Mouse (Mus musculus): Measurements from ENCODE around the gene Coro2b. TPM values are rescaled to one million over a fixed set of nuclear protein-coding genes. Genes with fewer than 3 reads are reported as not detected.

Gene Coro2b
- polyA plus RNA-seq, 1 experiment from 2014 or later: 3.7 TPM

GRCm38 (mm10) chr9:62515138-62515537, 21.7 kb downstream of the Coro2b start:
- peaks cover 3% of the 10 kb centered on the region; the same call in 1 of the 2 replicates for H3K4me1 ChIP-seq (ENCODE audit: control insufficient read depth, insufficient read depth, low read length)
- ATAC-seq (replicated peaks; ENCODE audit: insufficient number of reproducible peaks, low FRiP score, low TSS enrichment): no peak
- no peak overlapping the region for H3K4me3 ChIP-seq (ENCODE audit: low read depth, low read length)
- no peaks in the 10 kb centered on the region for H3K9me3 ChIP-seq (replicated peaks; ENCODE audit: control insufficient read depth, low read length)
- H3K36me3 ChIP-seq (ENCODE audit: control insufficient read depth, insufficient read depth, low read length): no peaks in the 10 kb centered on the region
- 85% methylated on average over 7 of the region's 7 CpGs for WGBS (ENCODE audit: insufficient replicate concordance)
- no peaks in the 10 kb centered on the region; the same call in 1 of the 2 replicates for H3K27me3 ChIP-seq (ENCODE audit: control insufficient read depth, insufficient read depth, low read length)
- H3K27ac ChIP-seq (ENCODE audit: low read depth, low read length): no peak overlapping the region
- H3K4me2 ChIP-seq: no peak overlapping the region
- no peak overlapping the region for H3K9ac ChIP-seq (ENCODE audit: low read depth, low read length)

DNA sequence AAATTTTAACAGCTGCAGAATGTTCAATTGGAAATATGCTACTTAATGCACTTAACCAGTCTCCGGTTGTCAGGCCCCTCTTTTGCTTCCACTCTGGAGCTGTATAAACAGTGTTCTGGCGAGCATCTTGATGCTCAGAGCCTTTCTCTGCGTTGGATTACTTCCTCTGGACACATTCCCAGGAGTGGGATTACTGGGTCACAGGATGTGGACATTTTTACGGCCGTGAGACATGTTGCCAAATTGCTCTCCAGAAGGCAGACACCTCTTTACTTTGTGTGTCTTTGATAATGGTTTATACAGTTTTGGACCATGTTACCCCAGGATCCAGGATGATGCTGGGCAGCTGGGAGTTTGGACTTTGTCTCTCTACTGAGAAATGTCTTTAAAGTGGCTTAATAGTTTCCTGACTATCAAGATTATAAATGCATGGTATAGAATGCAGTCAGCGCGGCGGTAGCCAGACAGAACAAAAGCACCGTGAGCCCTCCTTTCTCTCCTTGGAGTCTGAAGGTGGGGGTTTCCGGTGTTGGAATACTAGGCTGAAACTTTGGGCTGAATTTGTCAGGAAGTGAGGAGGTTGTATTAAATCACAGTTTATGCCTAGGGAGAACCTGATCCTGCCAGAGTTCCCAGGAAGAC, 23.2 kb downstream of the Coro2b start:
- Histone ChIP-seq H3K4me2 (no peak overlapping the region), H3K36me3 (ENCODE audit: control insufficient read depth, insufficient read depth, low read length) (no peaks in the 10 kb centered on the region), H3K4me3 (ENCODE audit: low read depth, low read length) (no peak overlapping the region), H3K27ac (ENCODE audit: low read depth, low read length) (no peak overlapping the region), H3K27me3 (ENCODE audit: control insufficient read depth, insufficient read depth, low read length) (no peaks in the 10 kb centered on the region; the same call in 1 of the 2 replicates), H3K9me3 (replicated peaks; ENCODE audit: control insufficient read depth, low read length) (no peaks in the 10 kb centered on the region), H3K4me1 (ENCODE audit: control insufficient read depth, insufficient read depth, low read length) (peaks cover 3% of the 10 kb centered on the region; the same call in 1 of the 2 replicates), H3K9ac (ENCODE audit: low read depth, low read length) (no peak overlapping the region)
- 64% methylated on average over 10 of the region's 10 CpGs for WGBS (ENCODE audit: insufficient replicate concordance)
- ATAC-seq (replicated peaks; ENCODE audit: insufficient number of reproducible peaks, low FRiP score, low TSS enrichment): no peak

- Histone ChIP-seq H3K36me3 (ENCODE audit: control insufficient read depth, insufficient read depth, low read length) (no peaks in the 10 kb centered on the region), H3K4me3 (ENCODE audit: low read depth, low read length) (no peak overlapping the region), H3K9ac (ENCODE audit: low read depth, low read length) (no peak overlapping the region), H3K27me3 (ENCODE audit: control insufficient read depth, insufficient read depth, low read length) (no peaks in the 10 kb centered on the region), H3K4me2 (no peak overlapping the region), H3K9me3 (replicated peaks; ENCODE audit: control insufficient read depth, low read length) (no peaks in the 10 kb centered on the region), H3K4me1 (ENCODE audit: control insufficient read depth, insufficient read depth, low read length) (peaks cover 11% of the 10 kb centered on the region), H3K27ac (ENCODE audit: low read depth, low read length) (no peak overlapping the region)
- ATAC-seq (replicated peaks; ENCODE audit: insufficient number of reproducible peaks, low FRiP score, low TSS enrichment): no peak
- 59% methylated on average over 4 of the region's 4 CpGs for WGBS (ENCODE audit: insufficient replicate concordance)
These were observed 26.3 kb downstream of the Coro2b start for GRCm38 (mm10) chr9:62510530-62510936.

DNA sequence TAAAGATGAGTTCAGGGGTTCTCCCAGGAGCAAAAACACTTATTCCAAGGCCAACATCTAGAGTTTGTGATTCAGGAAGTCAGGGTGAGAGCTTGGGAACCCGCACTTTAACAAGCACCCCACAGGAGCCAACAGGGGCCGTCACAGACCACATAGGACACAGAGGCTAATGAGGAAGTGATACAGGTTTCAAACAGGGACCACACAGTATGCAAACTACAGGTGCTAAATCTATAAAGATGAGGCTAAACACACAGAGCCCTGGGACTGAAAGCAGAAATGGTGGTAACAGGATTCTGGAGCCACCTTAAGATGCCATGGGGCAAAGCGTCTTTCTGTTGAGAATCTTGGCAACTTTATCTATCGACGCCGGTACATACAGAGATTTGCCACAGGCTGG, 27.2 kb downstream of the Coro2b start:
- no peak for ATAC-seq (replicated peaks; ENCODE audit: insufficient number of reproducible peaks, low FRiP score, low TSS enrichment)
- 85% methylated on average over 6 of the region's 6 CpGs for WGBS (ENCODE audit: insufficient replicate concordance)
- H3K4me1 ChIP-seq (ENCODE audit: control insufficient read depth, insufficient read depth, low read length): peaks cover 11% of the 10 kb centered on the region

DNA sequence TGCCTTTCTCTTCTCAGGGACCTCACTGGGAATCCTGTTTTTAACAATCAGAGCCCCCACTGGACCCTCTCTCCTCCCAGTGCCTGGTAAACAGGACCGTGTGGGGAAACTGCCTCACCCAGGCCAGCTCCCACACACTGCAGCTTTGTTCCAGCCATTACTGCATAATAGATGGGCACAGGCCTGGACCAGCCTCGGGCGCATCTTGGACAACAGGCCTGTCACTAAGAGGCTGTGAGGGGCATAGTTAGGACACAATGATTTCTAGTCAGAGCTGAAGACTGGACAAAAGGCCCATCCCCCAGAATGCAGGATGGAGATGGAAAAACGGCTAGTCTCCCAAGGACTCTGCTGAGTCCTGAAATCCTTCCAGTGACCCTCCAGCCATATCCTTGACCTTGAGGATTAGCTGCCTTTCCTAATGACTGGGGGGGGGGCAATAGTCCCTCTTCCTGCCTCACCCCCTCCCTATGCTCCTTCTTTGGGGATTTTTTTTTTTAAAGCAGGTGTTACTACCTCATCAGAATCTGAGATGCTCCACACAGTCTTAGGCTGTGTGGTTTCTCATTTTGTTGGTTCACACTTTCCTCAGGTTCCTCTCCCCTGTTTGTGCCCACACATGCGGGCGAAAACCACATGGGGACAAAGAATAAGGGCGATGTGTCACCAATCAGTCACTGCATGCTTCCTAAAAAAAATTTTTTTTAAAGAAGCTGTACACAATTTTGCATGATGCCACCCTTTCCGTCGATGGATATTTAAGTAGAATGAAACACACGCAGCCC, 27.9 kb downstream of the Coro2b start:
- Histone ChIP-seq H3K27ac (ENCODE audit: low read depth, low read length) (no peak overlapping the region), H3K36me3 (ENCODE audit: control insufficient read depth, insufficient read depth, low read length) (no peaks in the 10 kb centered on the region), H3K9ac (ENCODE audit: low read depth, low read length) (no peak overlapping the region), H3K9me3 (replicated peaks; ENCODE audit: control insufficient read depth, low read length) (no peaks in the 10 kb centered on the region), H3K4me2 (no peak overlapping the region), H3K4me3 (ENCODE audit: low read depth, low read length) (no peak overlapping the region), H3K27me3 (ENCODE audit: control insufficient read depth, insufficient read depth, low read length) (no peaks in the 10 kb centered on the region), H3K4me1 (ENCODE audit: control insufficient read depth, insufficient read depth, low read length) (peaks cover 13% of the 10 kb centered on the region)
- no peak for ATAC-seq (replicated peaks; ENCODE audit: insufficient number of reproducible peaks, low FRiP score, low TSS enrichment)
- 81% methylated on average over 10 of the region's 10 CpGs for WGBS (ENCODE audit: insufficient replicate concordance)

More for the DNA sequence above, 27.2 kb downstream of the Coro2b start:
- H3K9ac ChIP-seq (ENCODE audit: low read depth, low read length): no peak overlapping the region
- no peaks in the 10 kb centered on the region for H3K36me3 ChIP-seq (ENCODE audit: control insufficient read depth, insufficient read depth, low read length)
- H3K4me2 ChIP-seq: no peak overlapping the region
- H3K27ac ChIP-seq (ENCODE audit: low read depth, low read length): no peak overlapping the region
- H3K4me3 ChIP-seq (ENCODE audit: low read depth, low read length): no peak overlapping the region
- no peaks in the 10 kb centered on the region for H3K27me3 ChIP-seq (ENCODE audit: control insufficient read depth, insufficient read depth, low read length)
- no peaks in the 10 kb centered on the region for H3K9me3 ChIP-seq (replicated peaks; ENCODE audit: control insufficient read depth, low read length)

DNA sequence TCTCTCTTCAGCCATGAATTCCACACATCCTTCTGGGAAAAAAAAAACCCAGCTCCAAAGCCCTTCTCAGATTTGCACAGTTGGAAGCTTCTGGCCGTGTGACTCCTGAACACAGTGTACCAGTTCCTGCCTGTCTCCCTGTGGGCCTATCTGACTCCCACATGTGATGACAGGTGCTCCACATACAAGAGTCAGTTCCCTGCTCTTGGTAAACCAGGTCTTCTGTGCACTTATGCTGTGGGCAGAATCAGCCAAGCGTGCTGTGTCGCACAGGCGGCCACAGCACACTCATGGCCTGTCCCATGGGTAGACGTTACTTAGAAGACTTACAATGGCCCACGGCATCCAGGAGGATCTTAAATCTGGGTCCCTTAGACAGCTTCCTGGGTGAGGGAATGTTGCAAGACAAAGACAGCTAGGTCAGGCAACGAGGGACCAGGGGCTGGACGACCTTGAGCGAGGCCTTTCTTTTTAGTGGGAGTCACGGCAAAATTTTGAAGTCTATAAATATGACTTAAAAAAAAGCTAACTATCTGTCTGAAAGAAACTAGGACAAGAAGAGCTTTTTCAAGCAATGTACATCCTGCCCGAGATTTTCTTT, 30.3 kb downstream of the Coro2b start:
- Histone ChIP-seq H3K27ac (ENCODE audit: low read depth, low read length) (no peak overlapping the region), H3K4me1 (ENCODE audit: control insufficient read depth, insufficient read depth, low read length) (peaks cover 22% of the 10 kb centered on the region), H3K27me3 (ENCODE audit: control insufficient read depth, insufficient read depth, low read length) (no peaks in the 10 kb centered on the region), H3K9me3 (replicated peaks; ENCODE audit: control insufficient read depth, low read length) (no peaks in the 10 kb centered on the region), H3K9ac (ENCODE audit: low read depth, low read length) (no peak overlapping the region), H3K4me3 (ENCODE audit: low read depth, low read length) (no peak overlapping the region), H3K4me2 (no peak overlapping the region), H3K36me3 (ENCODE audit: control insufficient read depth, insufficient read depth, low read length) (no peaks in the 10 kb centered on the region)
- WGBS (ENCODE audit: insufficient replicate concordance): 64% methylated on average over 11 of the region's 11 CpGs
- ATAC-seq (replicated peaks; ENCODE audit: insufficient number of reproducible peaks, low FRiP score, low TSS enrichment): no peak

GRCm38 (mm10) chr9:62504129-62504528, 32.7 kb downstream of the Coro2b start:
- Histone ChIP-seq H3K4me3 (ENCODE audit: low read depth, low read length) (no peak overlapping the region), H3K27ac (ENCODE audit: low read depth, low read length) (no peak overlapping the region), H3K9ac (ENCODE audit: low read depth, low read length) (no peak overlapping the region), H3K27me3 (ENCODE audit: control insufficient read depth, insufficient read depth, low read length) (no peaks in the 10 kb centered on the region), H3K4me1 (ENCODE audit: control insufficient read depth, insufficient read depth, low read length) (peaks cover 20% of the 10 kb centered on the region), H3K4me2 (no peak overlapping the region), H3K36me3 (ENCODE audit: control insufficient read depth, insufficient read depth, low read length) (no peaks in the 10 kb centered on the region), H3K9me3 (replicated peaks; ENCODE audit: control insufficient read depth, low read length) (no peaks in the 10 kb centered on the region)
- ATAC-seq (replicated peaks; ENCODE audit: insufficient number of reproducible peaks, low FRiP score, low TSS enrichment): no peak
- WGBS (ENCODE audit: insufficient replicate concordance): 57% methylated on average over 7 of the region's 7 CpGs

GRCm38 (mm10) chr9:62502361-62502760, 34.5 kb downstream of the Coro2b start:
- Histone ChIP-seq H3K27me3 (ENCODE audit: control insufficient read depth, insufficient read depth, low read length) (no peaks in the 10 kb centered on the region), H3K9ac (ENCODE audit: low read depth, low read length) (no peak overlapping the region), H3K4me1 (ENCODE audit: control insufficient read depth, insufficient read depth, low read length) (peaks cover 24% of the 10 kb centered on the region), H3K9me3 (replicated peaks; ENCODE audit: control insufficient read depth, low read length) (no peaks in the 10 kb centered on the region), H3K36me3 (ENCODE audit: control insufficient read depth, insufficient read depth, low read length) (no peaks in the 10 kb centered on the region), H3K4me2 (no peak overlapping the region), H3K27ac (ENCODE audit: low read depth, low read length) (no peak overlapping the region), H3K4me3 (ENCODE audit: low read depth, low read length) (no peak overlapping the region)
- WGBS (ENCODE audit: insufficient replicate concordance): 53% methylated on average over 2 of the region's 2 CpGs
- ATAC-seq (replicated peaks; ENCODE audit: insufficient number of reproducible peaks, low FRiP score, low TSS enrichment): no peak

Measured in heart, embryonic 11.5 days (tissue).